Mouse (Mus musculus) kidney, adult 2 months (tissue): Measurements from ENCODE around the gene Pknox2. TPM values are rescaled to one million over a fixed set of nuclear protein-coding genes. Genes with fewer than 3 reads are reported as not detected.

Experiments
- DNase-seq: peaks from one replicate; pipeline ENCODE4 v3.0.0; 2021
- H3K27ac ChIP-seq: fragments of 200-500 bp; 2 replicates; pipeline ENCODE4 v1.5.1; 2012; ENCODE audit warnings: low read depth, low read length, control low read depth, inconsistent platforms; ENCODE audit not compliant: insufficient read depth
- H3K27me3 ChIP-seq: fragments of 200-500 bp; replicated peaks from 2 replicates; pipeline ENCODE4 v1.6.1; 2012; ENCODE audit warnings: mild to moderate bottlenecking, moderate library complexity, low read length, inconsistent platforms; ENCODE audit not compliant: control insufficient read depth, insufficient read depth
- H3K36me3 ChIP-seq: fragments of 200-500 bp; 2 replicates; pipeline ENCODE4 v1.6.1; 2012; ENCODE audit warnings: mild to moderate bottlenecking, moderate library complexity, low read length, inconsistent platforms; ENCODE audit not compliant: control insufficient read depth, insufficient read depth
- H3K4me1 ChIP-seq: fragments of 200-500 bp; 2 replicates; pipeline ENCODE4 v1.6.1; 2011; ENCODE audit warnings: low read length; ENCODE audit not compliant: control insufficient read depth, insufficient read depth
- H3K4me3 ChIP-seq: fragments of 200-500 bp; 2 replicates; pipeline ENCODE4 v1.5.1; 2011; ENCODE audit warnings: mild to moderate bottlenecking, low read depth, low read length, control low read depth; ENCODE audit not compliant: insufficient read depth
- CTCF ChIP-seq: fragments of 200-500 bp; conservative IDR thresholded peaks from 2 replicates; pipeline ENCODE4 v1.5.1; 2011; ENCODE audit warnings: low read depth, mild to moderate bottlenecking, control low read depth, low read length, moderate library complexity, mixed read lengths; ENCODE audit not compliant: insufficient read depth, insufficient read length
- POLR2A ChIP-seq: fragments of 200-500 bp; IDR thresholded peaks from one replicate; pipeline ENCODE4 v1.6.1; 2011; ENCODE audit warnings: low read depth, low read length, control low read depth
- WGBS: fragments of 180-500 bp; shearing (Covaris S2); methylation state at CpG from one replicate; pipeline ENCODE4 v1.1.7; 2018; 5-methylcytosine and 5-hydroxymethylcytosine counted together
- polyA plus RNA-seq: library from polyadenylated mRNA; depleted of rRNA; stranded (reverse); fragments of >200 nt; gene quantifications from 2 replicates; pipeline ENCODE4 v1.2.3, GENCODE M21; 2012

Gene Pknox2
- polyA plus RNA-seq, 1 experiment, result 7.1 TPM

- 83% methylated on average over 5 of the region's 5 CpGs for WGBS
- no peak for TF ChIP-seq POLR2A
- no peak for TF ChIP-seq CTCF
- H3K36me3 ChIP-seq, result no peaks in the 10 kb centered on the region
- H3K4me3 ChIP-seq, result no peak overlapping the region
- no peak overlapping the region for H3K27ac ChIP-seq
- no peaks in the 10 kb centered on the region for H3K27me3 ChIP-seq
- no peak for DNase-seq
- H3K4me1 ChIP-seq, result no peaks in the 10 kb centered on the region
Observed at GRCm38 (mm10) chr9:37067473-37067830, 79.8 kb downstream of the Pknox2 start.

GRCm38 (mm10) chr9:37066732-37067472 lies 80.3 kb downstream of the Pknox2 start:
- TF ChIP-seq CTCF (no peak), POLR2A (no peak)
- WGBS, result 76% methylated on average over 8 of the region's 8 CpGs
- no peaks in the 10 kb centered on the region for H3K4me1 ChIP-seq
- no peak for DNase-seq
- H3K4me3 ChIP-seq, result no peak overlapping the region
- H3K27me3 ChIP-seq, result no peaks in the 10 kb centered on the region
- H3K36me3 ChIP-seq, result no peaks in the 10 kb centered on the region
- H3K27ac ChIP-seq, result no peak overlapping the region

GRCm38 (mm10) chr9:37061627-37062026 lies 85.6 kb downstream of the Pknox2 start:
- no peaks in the 10 kb centered on the region for H3K36me3 ChIP-seq
- H3K4me1 ChIP-seq, result no peaks in the 10 kb centered on the region
- no peak overlapping the region for H3K4me3 ChIP-seq
- WGBS, result 63% methylated on average over 2 of the region's 2 CpGs
- no peak for TF ChIP-seq CTCF
- TF ChIP-seq POLR2A, result no peak
- no peaks in the 10 kb centered on the region for H3K27me3 ChIP-seq
- DNase-seq, result no peak
- no peak overlapping the region for H3K27ac ChIP-seq

GRCm38 (mm10) chr9:37054703-37055102 lies 92.5 kb downstream of the Pknox2 start:
- no peaks in the 10 kb centered on the region for H3K27me3 ChIP-seq
- no peaks in the 10 kb centered on the region for H3K36me3 ChIP-seq
- TF ChIP-seq CTCF (no peak), POLR2A (no peak)
- 63% methylated on average over 5 of the region's 5 CpGs for WGBS
- no peak overlapping the region for H3K4me3 ChIP-seq
- H3K27ac ChIP-seq, result no peak overlapping the region; the same call in 1 of the 2 replicates
- no peaks in the 10 kb centered on the region for H3K4me1 ChIP-seq
- DNase-seq, result no peak

GRCm38 (mm10) chr9:37053601-37054512 lies 93.3 kb downstream of the Pknox2 start:
- TF ChIP-seq CTCF (no peak), POLR2A (no peak)
- WGBS, result 29% methylated on average over 21 of the region's 21 CpGs
- H3K4me3 ChIP-seq, result no peak overlapping the region

GRCm38 (mm10) chr9:37053041-37053440 lies 94.2 kb downstream of the Pknox2 start:
- 54% methylated on average over 6 of the region's 6 CpGs for WGBS

More at GRCm38 (mm10) chr9:37053601-37054512, 93.3 kb downstream of the Pknox2 start:
- DNase-seq, result peak; percentile 54
- H3K27me3 ChIP-seq, result no peaks in the 10 kb centered on the region
- peak overlapping the region; percentile 28 for H3K27ac ChIP-seq
- H3K36me3 ChIP-seq, result no peaks in the 10 kb centered on the region
- H3K4me1 ChIP-seq, result no peaks in the 10 kb centered on the region

GRCm38 (mm10) chr9:37051669-37052068 lies 95.5 kb downstream of the Pknox2 start:
- Histone ChIP-seq H3K27ac (no peak overlapping the region), H3K4me1 (no peaks in the 10 kb centered on the region), H3K36me3 (no peaks in the 10 kb centered on the region), H3K27me3 (no peaks in the 10 kb centered on the region), H3K4me3 (no peak overlapping the region)
- TF ChIP-seq CTCF (no peak), POLR2A (no peak)
- no peak for DNase-seq
- 87% methylated on average over 4 of the region's 4 CpGs for WGBS

More at GRCm38 (mm10) chr9:37053041-37053440, 94.2 kb downstream of the Pknox2 start:
- peak; percentile 20 for DNase-seq
- Histone ChIP-seq H3K36me3 (no peaks in the 10 kb centered on the region), H3K27ac (peak overlapping the region; percentile 28), H3K4me3 (no peak overlapping the region), H3K4me1 (no peaks in the 10 kb centered on the region), H3K27me3 (no peaks in the 10 kb centered on the region)
- TF ChIP-seq CTCF (no peak), POLR2A (no peak)
